Mouse (Mus musculus) frontal cortex, postnatal 10 days (tissue): ENCODE measurements at regions not wholly inside any gene's neighbourhood (a gene's known extent, or its start where the extent isn't known, plus 50 kb on each side); places are given as distances from the start of the nearest gene placed in this dataset.
"Not testable (repeated sequence)": the region's sequence is repeated elsewhere in the genome, so short reads cannot be mapped to it uniquely, and the experiment has no call there.

ENCODE experiments used
- DNase-seq, 2 experiments: peaks; one replicate each; pipeline ENCODE4 v3.0.0; 2022; ENCODE audit warnings: low spot score in 2 of 2, mixed read lengths in 1 of 2

DNA sequence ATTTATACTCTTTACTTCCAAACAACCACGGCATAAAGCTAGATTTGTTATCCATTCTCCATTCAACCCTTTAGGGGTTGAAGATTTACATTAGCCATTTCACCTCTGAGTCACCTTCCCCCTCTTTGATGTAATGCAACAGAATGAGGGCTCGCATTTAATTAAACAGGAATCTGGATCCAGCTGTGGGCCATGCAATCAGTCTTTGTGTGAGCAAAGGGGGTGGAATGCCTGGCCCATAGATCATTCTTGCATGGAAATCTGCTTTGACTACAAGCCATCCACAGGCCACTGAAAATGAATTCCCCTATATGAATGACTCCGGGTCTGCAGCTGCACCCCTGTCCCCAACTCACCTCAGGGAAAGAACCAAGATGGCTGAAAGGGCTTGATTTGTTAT lies 574.4 kb downstream of the Cypt12 start:
- DNase-seq, result no peak

DNA sequence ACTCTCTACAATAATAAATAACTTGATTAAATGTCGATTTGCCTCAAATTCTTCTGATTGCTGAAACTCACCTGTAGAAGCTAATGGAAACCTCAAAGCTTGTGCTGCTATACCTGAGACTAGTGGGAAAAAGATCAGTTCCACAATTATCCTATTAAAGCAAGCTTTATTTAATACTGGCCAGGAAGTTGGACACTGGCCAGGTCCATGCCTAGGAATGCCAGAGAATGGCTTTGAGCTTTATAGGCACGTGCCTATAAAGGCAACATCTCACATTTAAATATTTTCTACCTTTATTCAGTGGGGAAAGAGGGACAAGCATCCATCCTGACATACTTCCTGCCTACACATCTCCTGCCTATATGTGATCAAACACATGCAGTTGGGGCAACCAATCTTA lies 575.8 kb downstream of the Cypt12 start:
- no peak for DNase-seq

DNA sequence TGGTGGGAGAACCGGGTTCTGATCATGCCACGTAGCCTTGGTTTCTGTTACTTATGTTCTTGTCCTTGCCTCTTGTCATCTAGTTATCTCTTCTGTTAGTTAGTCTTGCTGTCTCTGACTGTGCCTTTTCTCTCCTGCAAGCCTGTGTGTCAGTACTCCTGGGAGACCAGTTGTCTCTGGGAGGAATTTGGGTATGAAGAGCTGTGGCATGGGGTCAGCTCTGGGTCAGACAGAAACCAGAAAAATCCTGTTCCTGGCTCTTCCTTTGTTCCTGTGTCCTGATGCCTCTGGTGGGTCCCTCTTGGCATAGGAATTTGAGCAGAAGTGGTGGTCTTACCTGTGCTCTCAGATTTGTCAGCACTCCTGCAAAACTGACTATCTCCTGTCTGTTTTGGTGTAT lies 609.0 kb downstream of the Cypt12 start:
- no peak for DNase-seq

DNA sequence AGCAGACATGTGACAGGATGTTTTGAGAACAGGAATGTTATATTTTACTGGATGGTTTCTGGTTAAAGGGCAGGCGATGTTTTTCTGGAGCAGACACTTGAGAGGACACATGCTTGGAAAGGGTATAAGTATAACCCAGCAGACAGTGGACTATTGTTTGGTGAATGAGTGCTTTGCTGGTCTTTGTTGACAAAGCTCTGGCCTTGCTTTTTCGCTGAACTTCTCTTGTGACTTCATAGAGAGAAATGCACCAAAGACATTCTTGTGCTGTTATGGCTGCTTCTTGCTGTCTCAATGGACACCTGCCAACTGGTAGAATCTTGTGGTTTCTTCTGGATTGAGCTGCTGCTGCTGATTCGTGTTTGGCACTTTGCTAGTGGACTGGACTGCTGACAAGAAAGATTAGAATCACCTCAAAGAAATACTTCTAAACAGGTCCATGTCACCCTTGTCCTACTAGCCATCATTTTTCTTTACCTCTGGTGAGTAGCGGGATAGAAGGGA lies 612.1 kb downstream of the Cypt12 start:
- no peak for DNase-seq

DNA sequence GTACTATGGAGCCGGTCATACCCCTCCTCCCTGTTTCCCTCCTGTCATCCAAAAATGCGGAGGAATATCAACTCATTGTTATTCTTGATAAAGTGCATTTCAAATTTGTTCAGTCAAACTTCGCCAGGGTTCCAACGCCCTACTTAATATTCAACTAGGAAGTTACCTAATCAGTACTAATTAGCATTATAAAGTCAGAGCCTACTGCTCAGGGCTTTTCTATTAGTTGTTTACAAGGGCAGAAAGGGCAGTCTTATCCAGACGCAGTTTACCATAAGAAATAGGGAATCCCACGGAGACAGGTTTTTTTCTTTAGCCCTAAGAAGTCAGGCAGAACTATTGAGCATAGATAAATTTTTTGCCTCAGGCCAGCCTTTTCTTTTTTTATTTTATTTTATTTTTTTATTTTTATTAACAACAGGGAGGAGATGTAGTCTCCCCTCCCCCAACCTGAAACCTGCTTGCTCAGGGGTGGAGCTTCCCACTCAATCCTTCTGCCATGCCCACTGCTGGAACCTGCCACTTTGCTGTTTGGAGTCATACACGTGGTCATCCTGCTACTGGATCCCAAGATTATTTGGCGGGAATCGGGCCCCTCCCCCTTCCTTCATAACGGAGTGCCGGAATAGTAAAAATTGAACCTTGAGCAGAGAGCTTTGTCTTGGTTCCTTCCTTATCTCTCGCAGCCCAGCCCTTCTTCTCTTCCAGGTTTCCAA lies 632.9 kb downstream of the Cypt12 start:
- not testable (repeated sequence) for DNase-seq

DNA sequence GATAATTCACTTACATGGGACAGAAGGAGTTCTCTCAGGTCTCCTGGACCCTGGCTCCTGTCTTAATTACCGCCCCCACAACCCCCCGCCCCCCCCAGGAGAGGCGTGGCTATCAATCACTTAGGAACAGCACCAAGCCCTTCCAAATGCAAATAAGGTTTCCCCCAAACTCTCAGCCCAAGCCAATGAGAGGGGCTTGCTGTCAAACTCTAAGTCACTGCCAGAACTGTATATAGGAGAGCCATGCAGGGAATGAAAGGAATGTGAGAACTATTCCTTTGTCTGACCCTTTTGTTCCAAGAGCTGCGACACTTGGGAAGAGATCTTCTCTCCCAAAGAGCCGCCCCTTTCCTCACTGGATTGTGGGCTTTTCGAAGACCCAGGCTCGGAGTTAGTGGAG lies 672.4 kb downstream of the Cypt12 start:
- no peak for DNase-seq

DNA sequence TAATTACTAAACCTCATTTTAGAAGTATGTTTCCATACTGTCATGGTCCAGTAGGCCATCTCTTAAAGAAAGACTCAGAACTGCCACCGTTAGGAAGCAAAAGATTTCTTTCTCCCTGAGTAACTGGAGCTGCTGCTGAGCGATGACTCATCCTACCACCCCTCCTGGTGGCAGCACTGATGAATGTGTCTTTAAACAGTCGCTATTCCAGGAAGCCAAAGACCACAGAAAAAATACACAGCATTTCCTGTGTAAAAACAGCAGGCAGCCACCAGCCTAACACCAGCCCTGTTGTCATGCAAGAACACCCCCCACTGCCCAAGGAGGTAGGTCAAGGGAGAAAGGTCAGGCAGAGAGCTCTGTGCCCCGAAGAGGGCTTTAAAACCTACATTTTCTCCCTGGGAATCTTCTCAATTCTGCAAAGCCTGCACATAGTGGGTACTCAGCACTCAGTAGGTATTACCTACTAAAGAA lies 675.7 kb downstream of the Cypt12 start:
- peak; percentile 49 to 54 for DNase-seq

DNA sequence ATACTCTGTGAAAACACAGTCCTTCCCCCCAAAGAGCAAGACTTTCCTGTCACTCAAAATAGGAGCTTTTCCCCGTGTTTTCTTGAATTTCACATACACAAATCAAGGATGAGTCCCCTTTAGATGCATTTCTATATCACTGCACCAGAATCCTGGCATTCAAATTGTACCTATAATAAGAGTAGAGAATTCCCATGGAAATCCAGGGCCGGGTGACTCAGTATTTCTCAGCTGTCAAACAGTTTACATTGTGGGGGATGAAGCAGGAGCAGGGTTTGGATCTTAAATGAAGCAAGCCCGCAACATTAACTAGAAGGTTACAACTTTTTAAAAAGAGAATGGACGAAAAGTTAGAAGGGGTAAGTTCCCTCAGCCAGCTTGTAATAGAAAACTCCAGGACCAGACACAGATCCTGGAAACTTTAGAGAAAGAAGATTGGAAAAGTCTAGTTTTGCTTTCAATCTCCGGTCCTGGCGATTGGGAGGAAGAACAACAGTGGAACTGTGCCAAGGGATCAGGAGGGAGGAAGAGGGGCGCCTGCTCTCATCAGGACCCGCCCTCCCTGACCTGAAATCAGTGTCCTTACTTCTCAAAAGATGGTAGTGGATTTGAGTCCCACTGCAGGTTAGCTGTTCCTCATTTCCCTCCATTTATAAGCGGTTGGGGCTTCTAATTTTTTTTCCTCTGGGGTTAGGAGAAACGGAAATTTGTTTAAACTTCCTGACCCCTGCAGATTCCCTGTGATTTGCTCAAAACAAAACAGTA lies 676.4 kb downstream of the Cypt12 start:
- DNase-seq, result no peak

DNA sequence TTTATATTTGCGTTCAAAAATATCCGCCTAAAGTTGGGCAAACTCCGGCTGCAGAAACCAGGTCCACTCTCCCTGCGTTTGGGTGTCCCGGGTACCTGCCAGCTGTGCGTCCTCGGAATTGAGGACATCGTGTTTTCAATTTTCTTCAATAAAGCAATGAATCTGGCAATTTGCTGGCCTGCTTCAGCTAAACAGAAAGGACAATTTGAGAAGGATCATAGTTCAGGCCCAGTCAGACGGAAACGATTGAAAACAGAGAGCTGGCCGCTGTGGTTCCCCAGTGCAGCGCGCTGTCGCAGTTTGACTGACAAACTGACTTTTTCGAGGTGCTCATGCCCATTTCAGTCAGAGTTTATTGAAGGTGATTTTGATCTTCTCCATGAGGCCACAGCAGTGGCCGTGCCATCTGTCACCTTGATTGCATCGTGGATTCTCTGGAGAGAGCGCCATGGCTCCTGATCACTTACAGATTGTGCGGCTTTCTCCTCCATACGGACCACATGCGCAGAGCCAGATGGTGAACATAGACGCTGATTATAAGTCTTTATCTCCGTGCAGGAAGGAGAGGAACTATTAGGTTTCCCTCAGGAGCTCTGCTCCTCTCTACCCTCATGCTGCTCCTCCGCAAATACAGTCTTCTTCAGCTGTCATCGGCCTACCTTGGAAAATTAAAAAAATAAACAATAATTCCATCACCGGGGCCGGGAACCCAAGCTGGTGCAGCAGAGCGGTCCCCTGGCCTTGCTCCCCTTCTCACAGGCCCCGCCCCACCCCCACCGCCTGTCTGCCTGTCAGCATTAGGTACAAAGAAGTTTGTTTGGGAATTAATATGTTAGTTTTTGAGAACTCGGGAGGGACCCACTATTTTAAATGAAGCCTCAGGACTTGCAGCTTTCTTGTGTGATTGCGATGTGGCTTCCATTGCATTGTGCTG lies 677.5 kb downstream of the Cypt12 start:
- peak in 1 of 2 experiments; percentile 16 for DNase-seq

DNA sequence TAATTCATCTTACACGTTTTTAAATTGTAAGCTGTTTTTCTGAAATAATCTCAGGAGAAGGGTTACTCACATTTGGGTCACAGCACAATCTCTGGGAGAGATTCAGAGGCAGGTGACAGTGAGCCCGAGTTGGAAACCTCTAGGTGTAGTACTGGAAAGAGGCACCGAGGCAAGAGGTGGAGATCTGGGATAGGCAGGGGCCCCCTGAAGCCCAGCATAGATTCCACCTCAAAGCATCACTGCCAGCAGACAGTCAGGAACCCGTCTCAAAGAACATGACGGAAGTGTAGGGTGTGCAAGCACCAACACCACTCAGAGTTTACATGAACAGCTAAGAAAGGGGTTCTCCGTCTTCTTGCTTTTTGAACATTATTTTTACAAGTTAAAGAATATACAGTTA lies 678.2 kb downstream of the Cypt12 start:
- DNase-seq, result no peak

DNA sequence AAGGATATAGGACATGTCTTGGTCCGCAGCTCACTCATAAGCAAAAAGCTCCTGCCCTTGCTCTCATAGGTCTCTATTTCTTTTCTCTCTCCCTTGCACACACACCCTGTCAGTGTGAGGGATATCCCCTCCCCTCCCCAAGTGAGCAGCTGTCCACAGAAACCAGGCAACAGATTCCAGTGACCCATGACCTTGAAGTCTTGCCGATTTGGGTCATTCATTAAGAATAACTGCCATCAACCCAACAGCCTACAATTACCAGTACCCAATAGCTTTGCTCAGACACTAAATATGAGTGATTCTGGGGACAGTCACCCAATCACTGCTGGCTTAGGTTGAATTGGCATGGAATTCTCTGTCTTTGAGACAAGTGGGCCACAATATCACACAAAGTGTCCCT lies 678.6 kb downstream of the Cypt12 start:
- no peak for DNase-seq

DNA sequence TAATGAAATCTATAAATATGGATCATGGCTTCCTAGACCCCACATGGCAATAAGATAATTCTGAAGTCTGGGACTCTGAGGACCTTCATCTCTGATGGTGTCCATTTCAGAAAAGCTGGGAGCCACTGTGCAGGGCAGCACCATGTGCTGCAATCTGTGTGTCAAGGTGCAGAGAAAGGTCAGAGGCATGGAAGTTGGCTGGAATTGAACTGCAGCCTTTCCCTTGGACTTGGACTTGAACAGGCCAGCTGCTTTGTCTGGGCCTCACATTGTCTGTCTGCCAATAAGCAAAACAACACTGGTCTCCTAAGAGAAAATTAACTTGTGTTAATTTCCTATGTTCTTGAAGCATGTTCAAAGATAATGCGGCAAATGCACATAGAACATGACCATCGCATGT lies 681.0 kb downstream of the Cypt12 start:
- DNase-seq, result no peak

DNA sequence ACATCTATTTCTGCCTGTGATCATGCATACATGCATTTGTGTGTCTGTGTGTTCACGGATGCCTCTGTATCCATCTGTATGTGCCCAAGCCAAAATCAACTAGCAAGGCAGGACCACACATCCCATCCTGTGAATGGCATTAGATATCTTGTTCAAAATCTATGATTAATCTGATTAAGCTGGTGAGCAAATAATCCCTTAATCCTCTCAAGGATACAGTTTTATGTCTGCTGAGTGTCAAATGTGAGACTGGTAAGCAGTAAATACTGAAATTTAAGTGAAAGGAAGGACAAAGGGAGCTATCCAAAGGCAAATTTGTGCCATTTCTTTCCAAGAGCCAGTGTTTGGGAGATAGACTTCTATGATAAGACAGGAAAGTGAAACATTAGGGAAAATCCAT lies 683.4 kb downstream of the Cypt12 start:
- no peak for DNase-seq

DNA sequence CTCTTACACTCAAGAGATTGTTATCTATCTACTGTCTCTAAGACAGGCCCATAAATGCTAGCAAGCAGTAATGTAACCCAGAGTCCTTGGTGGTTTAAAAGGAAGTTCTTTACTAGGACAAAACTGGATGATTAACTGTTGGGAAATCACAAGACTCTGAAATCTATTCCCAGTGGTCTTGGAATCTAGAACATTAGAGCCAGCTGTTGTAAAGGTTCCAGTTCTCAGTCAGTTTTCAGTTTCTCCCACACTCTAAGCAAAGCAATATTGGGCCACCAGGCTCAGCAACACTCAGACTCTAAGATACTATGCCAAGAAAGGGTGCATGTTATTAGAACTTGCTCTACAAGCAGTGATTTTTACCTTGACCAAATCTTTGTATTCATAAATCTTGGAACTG lies 686.6 kb downstream of the Cypt12 start:
- no peak for DNase-seq

DNA sequence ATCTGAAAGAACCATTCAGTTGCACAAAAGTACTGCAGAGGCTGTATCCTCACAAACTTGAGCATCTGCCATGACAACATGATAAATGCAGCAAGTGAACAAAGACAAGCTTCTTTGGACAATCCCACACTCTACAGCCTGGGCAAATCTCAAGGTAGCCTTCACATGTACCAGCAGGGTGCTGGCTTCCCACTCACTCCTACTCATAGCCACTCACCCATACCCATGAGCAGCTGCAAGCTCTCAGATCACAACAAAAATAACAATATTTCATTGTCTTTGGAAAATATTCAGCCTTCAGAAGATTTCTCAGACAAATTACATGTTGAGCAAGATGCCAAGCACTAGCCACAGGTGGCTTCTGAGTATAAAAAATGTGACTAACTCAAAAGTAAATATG lies 689.3 kb downstream of the Cypt12 start:
- DNase-seq, result no peak

DNA sequence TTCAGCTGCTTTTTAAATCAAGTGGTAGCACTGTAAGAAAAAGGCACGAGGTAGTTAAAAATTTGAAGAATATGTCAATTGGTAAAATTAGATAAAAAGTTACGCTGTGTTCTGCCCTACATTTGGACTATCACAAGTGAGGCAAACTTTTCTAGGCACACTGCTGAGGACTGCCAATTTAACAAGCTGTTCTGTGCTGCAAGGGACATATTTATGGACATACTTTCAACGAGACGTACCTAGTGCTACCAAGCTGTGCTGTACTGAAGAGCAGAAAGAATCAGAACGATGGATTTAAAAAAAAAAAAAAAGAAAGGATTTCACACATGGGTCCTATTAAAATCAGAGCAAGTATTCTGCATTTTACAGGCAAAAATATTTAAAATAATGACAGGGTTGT lies 692.1 kb downstream of the Cypt12 start:
- DNase-seq, result no peak

DNA sequence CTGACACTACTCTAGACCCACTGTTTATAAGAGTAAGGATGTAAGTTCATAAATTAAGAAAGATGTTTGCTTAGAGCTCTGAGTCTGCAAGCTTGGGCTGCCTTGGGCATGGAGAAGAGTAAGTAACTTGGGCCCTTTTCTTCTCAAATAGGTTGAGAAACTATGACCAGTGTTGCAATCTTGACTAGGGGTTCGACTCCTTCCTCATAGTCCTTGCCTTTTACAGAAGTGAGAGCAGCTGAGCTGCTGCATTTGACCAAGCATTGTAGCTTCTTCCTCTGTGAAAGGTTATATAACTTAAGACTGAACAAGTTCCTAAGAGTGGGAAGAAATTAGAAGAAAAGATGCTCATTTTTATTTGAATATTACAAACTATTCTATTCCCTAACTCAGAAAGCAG lies 693.5 kb downstream of the Cypt12 start:
- no peak for DNase-seq

DNA sequence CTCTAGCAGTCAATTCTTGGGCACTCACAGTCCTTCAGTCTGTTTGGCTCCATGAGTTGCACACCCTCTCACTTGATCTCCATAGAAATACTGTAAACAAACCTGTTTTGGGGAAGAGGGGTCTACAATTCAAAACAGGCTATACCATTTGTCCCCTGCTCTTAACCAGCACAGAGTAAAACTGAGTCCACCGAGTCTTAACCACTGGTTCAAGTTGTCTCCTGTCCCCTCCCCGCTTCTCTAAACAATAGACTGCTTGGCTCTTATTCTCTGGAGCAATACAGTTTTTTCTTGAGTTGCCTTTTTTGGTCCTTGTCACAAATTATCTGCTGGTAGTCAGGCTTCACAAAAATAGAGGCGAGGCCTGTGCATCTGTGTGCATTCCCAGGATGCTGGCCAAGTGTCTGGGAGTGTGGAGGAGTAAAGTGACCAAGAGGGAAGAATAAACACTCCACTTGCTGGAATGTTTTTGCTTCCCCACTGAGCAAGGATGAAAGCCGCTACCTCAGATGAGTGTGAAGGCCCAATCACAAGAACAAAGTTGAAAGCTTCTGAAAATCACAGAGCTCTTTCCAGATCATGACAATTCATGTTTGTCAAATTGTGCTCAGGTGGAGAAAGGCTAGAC lies 695.3 kb downstream of the Cypt12 start:
- DNase-seq, result no peak

DNA sequence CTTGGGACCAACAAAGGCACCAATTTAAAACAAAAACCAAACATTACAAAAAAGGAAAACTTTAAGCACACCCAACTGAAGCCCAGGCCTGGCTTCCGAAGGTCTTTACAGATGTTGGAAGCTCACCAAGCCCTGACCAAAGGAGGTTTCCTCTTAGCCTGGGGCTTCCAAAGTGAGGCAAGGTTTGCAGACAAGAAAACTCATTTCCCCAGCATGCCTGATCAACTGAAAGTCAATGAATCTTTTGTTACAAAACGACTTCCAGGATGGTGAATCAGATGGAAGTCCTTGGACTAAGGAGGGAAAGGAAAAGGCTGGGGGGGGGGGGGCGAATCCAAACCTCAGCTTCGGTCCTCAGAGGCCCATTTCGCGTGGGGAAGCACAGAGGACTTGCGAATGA lies 697.3 kb downstream of the Cypt12 start:
- DNase-seq, result no peak

DNA sequence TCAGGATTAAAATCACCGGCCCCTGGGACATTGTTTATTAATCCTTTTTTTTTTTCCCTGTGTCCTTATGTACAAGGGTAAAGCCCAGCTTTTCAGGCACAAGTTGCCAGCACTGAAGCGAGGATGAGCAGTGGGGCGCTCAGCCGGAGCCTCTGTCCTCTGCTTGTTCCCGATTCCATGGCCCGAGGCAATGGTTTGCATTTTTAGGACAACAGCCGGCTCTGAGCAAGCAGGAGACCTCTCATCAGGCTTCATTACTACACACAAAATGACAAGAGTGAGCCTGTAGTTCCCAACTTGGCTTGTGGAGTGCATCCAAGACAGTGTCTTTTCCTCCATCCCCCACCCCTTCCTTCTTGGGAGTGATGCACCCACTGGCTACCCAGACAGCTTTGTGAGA lies 697.7 kb downstream of the Cypt12 start:
- no peak for DNase-seq

DNA sequence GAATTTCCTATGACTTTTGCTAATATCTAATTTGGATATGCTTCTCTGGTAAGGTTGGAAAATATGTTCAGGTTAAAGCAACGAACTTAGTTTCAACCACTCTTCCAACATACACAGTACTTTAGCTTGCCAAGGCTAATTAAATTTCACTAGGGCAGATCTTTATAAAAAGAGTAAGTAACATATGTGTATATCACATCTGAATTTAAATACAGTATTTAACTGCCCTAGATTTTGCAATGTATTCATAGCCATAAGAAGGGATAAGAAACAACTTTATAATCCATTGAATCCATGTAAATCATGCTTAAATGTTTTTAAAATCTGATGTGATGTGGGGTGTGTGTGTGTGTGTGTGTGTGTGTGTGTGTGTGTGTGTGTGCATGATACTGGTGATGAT lies 705.3 kb downstream of the Cypt12 start:
- no peak for DNase-seq

DNA sequence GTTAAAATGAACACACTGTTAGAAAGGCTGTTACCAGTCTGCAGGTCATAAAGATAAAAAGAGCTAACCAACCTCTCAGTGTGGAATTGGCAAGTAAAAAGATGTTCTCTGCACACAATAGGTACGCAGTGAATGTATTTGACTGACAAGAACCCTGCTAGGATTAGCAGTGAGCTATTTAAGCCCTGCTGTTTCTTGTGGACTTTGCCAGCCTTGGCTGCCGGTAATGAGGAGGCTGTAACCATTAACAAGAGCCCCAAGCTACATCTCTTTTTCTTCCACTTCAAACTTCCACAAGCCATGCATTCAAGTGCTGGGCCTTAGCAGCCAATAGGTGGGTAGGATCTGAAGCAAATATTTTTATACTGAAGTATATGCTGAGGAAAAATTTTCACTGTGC lies 717.5 kb downstream of the Cypt12 start:
- DNase-seq, result no peak
